Mouse (Mus musculus): Measurements from ENCODE around the gene Ddx39. TPM values are rescaled to one million over a fixed set of nuclear protein-coding genes. Genes with fewer than 3 reads are reported as not detected.

Ddx39 gene
- total and polyA plus RNA-seq, 3 experiments = 77.5 to 226 (median 141) TPM

- Histone ChIP-seq H3K4me3 (ENCODE audit: low read depth, low read length) (no peak overlapping the region), H3K9me3 (replicated peaks) (no peaks in the 10 kb centered on the region), H3K4me1 (ENCODE audit: insufficient read depth, low read depth, low read length) (peaks cover 50% of the 10 kb centered on the region), H3K27me3 (ENCODE audit: insufficient read depth, low read length) (no peaks in the 10 kb centered on the region), H3K36me3 (replicated peaks) (no peaks in the 10 kb centered on the region)
- DNase-seq (ENCODE audit: low spot score) (no peak), ATAC-seq (ENCODE audit: extremely low read depth, insufficient number of reproducible peaks, low FRiP score, poor library complexity, severe bottlenecking) (no peak)
- TF ChIP-seq POLR2AphosphoS5 (IDR thresholded peaks at IDR 0.05; ENCODE audit: insufficient replicate concordance, low read depth, low read length) (no peak), TAL1 (conservative IDR thresholded peaks at IDR 0.05; ENCODE audit: low read depth, low read length) (no peak), GATA2 (IDR thresholded peaks at IDR 0.05; ENCODE audit: borderline replicate concordance, low read depth, low read length) (no peak), GATA1 (IDR thresholded peaks at IDR 0.05; ENCODE audit: borderline replicate concordance, low read length) (no peak), CTCF (IDR thresholded peaks at IDR 0.05; ENCODE audit: low read depth, low read length) (no peak)
Measured at GRCm38 (mm10) chr8:83754149-83754548, 39.2 kb downstream of the Ddx39 start.

- TF ChIP-seq GATA2 (IDR thresholded peaks at IDR 0.05; ENCODE audit: borderline replicate concordance, low read depth, low read length) = no peak
- no peak for TF ChIP-seq GATA1 (IDR thresholded peaks at IDR 0.05; ENCODE audit: borderline replicate concordance, low read length)
- no peak for TF ChIP-seq TAL1 (conservative IDR thresholded peaks at IDR 0.05; ENCODE audit: low read depth, low read length)
- TF ChIP-seq POLR2AphosphoS5 (IDR thresholded peaks at IDR 0.05; ENCODE audit: insufficient replicate concordance, low read depth, low read length) = no peak
- no peak for TF ChIP-seq CTCF (IDR thresholded peaks at IDR 0.05; ENCODE audit: low read depth, low read length)
Measured at GRCm38 (mm10) chr8:83756273-83756672, 41.3 kb downstream of the Ddx39 start.

GRCm38 (mm10) chr8:83757084-83757607 lies 42.2 kb downstream of the Ddx39 start:
- H3K4me1 ChIP-seq (ENCODE audit: insufficient read depth, low read depth, low read length) = peaks cover 47% of the 10 kb centered on the region
- no peak overlapping the region for H3K4me3 ChIP-seq (ENCODE audit: low read depth, low read length)
- ATAC-seq (ENCODE audit: extremely low read depth, insufficient number of reproducible peaks, low FRiP score, poor library complexity, severe bottlenecking) = no peak
- H3K36me3 ChIP-seq (replicated peaks) = no peaks in the 10 kb centered on the region
- no peaks in the 10 kb centered on the region for H3K9me3 ChIP-seq (replicated peaks)
- no peak for DNase-seq (ENCODE audit: low spot score)
- no peak for TF ChIP-seq TAL1 (conservative IDR thresholded peaks at IDR 0.05; ENCODE audit: low read depth, low read length)
- no peak for TF ChIP-seq POLR2AphosphoS5 (IDR thresholded peaks at IDR 0.05; ENCODE audit: insufficient replicate concordance, low read depth, low read length)
- no peak for TF ChIP-seq CTCF (IDR thresholded peaks at IDR 0.05; ENCODE audit: low read depth, low read length)
- no peak for TF ChIP-seq GATA1 (IDR thresholded peaks at IDR 0.05; ENCODE audit: borderline replicate concordance, low read length)
- TF ChIP-seq GATA2 (IDR thresholded peaks at IDR 0.05; ENCODE audit: borderline replicate concordance, low read depth, low read length) = no peak
- H3K27me3 ChIP-seq (ENCODE audit: insufficient read depth, low read length) = no peaks in the 10 kb centered on the region

More at GRCm38 (mm10) chr8:83756273-83756672, 41.3 kb downstream of the Ddx39 start:
- H3K4me3 ChIP-seq (ENCODE audit: low read depth, low read length) = no peak overlapping the region
- no peaks in the 10 kb centered on the region for H3K36me3 ChIP-seq (replicated peaks)
- ATAC-seq (ENCODE audit: extremely low read depth, insufficient number of reproducible peaks, low FRiP score, poor library complexity, severe bottlenecking) = no peak
- H3K4me1 ChIP-seq (ENCODE audit: insufficient read depth, low read depth, low read length) = peaks cover 50% of the 10 kb centered on the region
- DNase-seq (ENCODE audit: low spot score) = no peak
- no peaks in the 10 kb centered on the region for H3K9me3 ChIP-seq (replicated peaks)
- H3K27me3 ChIP-seq (ENCODE audit: insufficient read depth, low read length) = no peaks in the 10 kb centered on the region

GRCm38 (mm10) chr8:83758298-83758697 lies 43.3 kb downstream of the Ddx39 start:
- H3K9me3 ChIP-seq (replicated peaks) = no peaks in the 10 kb centered on the region
- no peaks in the 10 kb centered on the region for H3K36me3 ChIP-seq (replicated peaks)
- ATAC-seq (ENCODE audit: extremely low read depth, insufficient number of reproducible peaks, low FRiP score, poor library complexity, severe bottlenecking) = no peak
- no peak overlapping the region for H3K4me3 ChIP-seq (ENCODE audit: low read depth, low read length)
- peaks cover 40% of the 10 kb centered on the region for H3K4me1 ChIP-seq (ENCODE audit: insufficient read depth, low read depth, low read length)
- TF ChIP-seq GATA2 (IDR thresholded peaks at IDR 0.05; ENCODE audit: borderline replicate concordance, low read depth, low read length) (no peak), GATA1 (IDR thresholded peaks at IDR 0.05; ENCODE audit: borderline replicate concordance, low read length) (no peak), TAL1 (conservative IDR thresholded peaks at IDR 0.05; ENCODE audit: low read depth, low read length) (no peak), POLR2AphosphoS5 (IDR thresholded peaks at IDR 0.05; ENCODE audit: insufficient replicate concordance, low read depth, low read length) (no peak), CTCF (IDR thresholded peaks at IDR 0.05; ENCODE audit: low read depth, low read length) (no peak)
- no peak for DNase-seq (ENCODE audit: low spot score)
- no peaks in the 10 kb centered on the region for H3K27me3 ChIP-seq (ENCODE audit: insufficient read depth, low read length)

GRCm38 (mm10) chr8:83759231-83759759 lies 44.3 kb downstream of the Ddx39 start:
- no peak for DNase-seq (ENCODE audit: low spot score)
- Histone ChIP-seq H3K27me3 (ENCODE audit: insufficient read depth, low read length) (no peaks in the 10 kb centered on the region), H3K4me3 (ENCODE audit: low read depth, low read length) (no peak overlapping the region), H3K36me3 (replicated peaks) (no peaks in the 10 kb centered on the region), H3K9me3 (replicated peaks) (no peaks in the 10 kb centered on the region), H3K4me1 (ENCODE audit: insufficient read depth, low read depth, low read length) (peaks cover 44% of the 10 kb centered on the region)
- TF ChIP-seq GATA2 (IDR thresholded peaks at IDR 0.05; ENCODE audit: borderline replicate concordance, low read depth, low read length) (no peak), GATA1 (IDR thresholded peaks at IDR 0.05; ENCODE audit: borderline replicate concordance, low read length) (no peak), CTCF (IDR thresholded peaks at IDR 0.05; ENCODE audit: low read depth, low read length) (no peak), TAL1 (conservative IDR thresholded peaks at IDR 0.05; ENCODE audit: low read depth, low read length) (no peak), POLR2AphosphoS5 (IDR thresholded peaks at IDR 0.05; ENCODE audit: insufficient replicate concordance, low read depth, low read length) (no peak)
- ATAC-seq (ENCODE audit: extremely low read depth, insufficient number of reproducible peaks, low FRiP score, poor library complexity, severe bottlenecking) = no peak

GRCm38 (mm10) chr8:83764116-83764515 lies 49.1 kb downstream of the Ddx39 start:
- Histone ChIP-seq H3K4me3 (ENCODE audit: low read depth, low read length) (no peak overlapping the region), H3K27me3 (ENCODE audit: insufficient read depth, low read length) (no peaks in the 10 kb centered on the region), H3K4me1 (ENCODE audit: insufficient read depth, low read depth, low read length) (peaks cover 49% of the 10 kb centered on the region), H3K9me3 (replicated peaks) (peaks cover 4% of the 10 kb centered on the region; the same call in 1 of the 2 replicates), H3K36me3 (replicated peaks) (no peaks in the 10 kb centered on the region)
- no peak for TF ChIP-seq POLR2AphosphoS5 (IDR thresholded peaks at IDR 0.05; ENCODE audit: insufficient replicate concordance, low read depth, low read length)
- TF ChIP-seq GATA2 (IDR thresholded peaks at IDR 0.05; ENCODE audit: borderline replicate concordance, low read depth, low read length) = no peak
- TF ChIP-seq TAL1 (conservative IDR thresholded peaks at IDR 0.05; ENCODE audit: low read depth, low read length) = no peak
- TF ChIP-seq CTCF (IDR thresholded peaks at IDR 0.05; ENCODE audit: low read depth, low read length) = no peak
- no peak for TF ChIP-seq GATA1 (IDR thresholded peaks at IDR 0.05; ENCODE audit: borderline replicate concordance, low read length)
- ATAC-seq (ENCODE audit: extremely low read depth, insufficient number of reproducible peaks, low FRiP score, poor library complexity, severe bottlenecking) (no peak), DNase-seq (ENCODE audit: low spot score) (no peak)

Measured in G1E (cell line).